Mouse (Mus musculus) stomach, embryonic 14.5 days (tissue): ENCODE measurements at regions not wholly inside any gene's neighbourhood (a gene's known extent, or its start where the extent isn't known, plus 50 kb on each side); places are given as distances from the start of the nearest gene placed in this dataset.
"Not testable (repeated sequence)": the region's sequence is repeated elsewhere in the genome, so short reads cannot be mapped to it uniquely, and the experiment has no call there.

Experiments used
- ATAC-seq: fragments of 200-750 bp; cut with Nextera tagmentation; 2 replicates; pipeline ENCODE4 v1.8.0; 2017; ENCODE audit warnings: low read depth, moderate TSS enrichment; ENCODE audit not compliant: insufficient number of reproducible peaks, insufficient read depth, low FRiP score
- H3K27ac ChIP-seq: fragments of 300-500 bp; sonication (generic); 2 replicates; pipeline ENCODE4 v1.5.1; 2014; ENCODE audit warnings: mild to moderate bottlenecking, low read length, moderate library complexity, mixed read lengths
- H3K27me3 ChIP-seq: fragments of 300-500 bp; sonication (generic); 2 replicates; pipeline ENCODE4 v1.6.1; 2014; ENCODE audit warnings: low read length, control low read depth, mixed read lengths; ENCODE audit not compliant: control insufficient read depth, insufficient read depth
- H3K36me3 ChIP-seq: fragments of 300-500 bp; sonication (generic); 2 replicates; pipeline ENCODE4 v1.6.1; 2014; ENCODE audit warnings: mild to moderate bottlenecking, control low read depth, low read length, moderate library complexity, mixed read lengths; ENCODE audit not compliant: control insufficient read depth, insufficient read depth
- H3K4me1 ChIP-seq: fragments of 300-500 bp; sonication (generic); 2 replicates; pipeline ENCODE4 v1.6.1; 2014; ENCODE audit warnings: low read length, control low read depth, mixed read lengths; ENCODE audit not compliant: control insufficient read depth, insufficient read depth
- H3K4me2 ChIP-seq: fragments of 300-500 bp; sonication (generic); replicated peaks from 2 replicates; pipeline ENCODE4 v1.6.1; 2014; ENCODE audit warnings: low read depth, low read length, control low read depth
- H3K4me3 ChIP-seq: fragments of 300-500 bp; sonication (generic); 2 replicates; pipeline ENCODE4 v1.5.1; 2014; ENCODE audit warnings: low read depth, low read length, control low read depth
- H3K9ac ChIP-seq: fragments of 300-500 bp; sonication (generic); replicated peaks from 2 replicates; pipeline ENCODE4 v1.6.1; 2014; ENCODE audit warnings: low read depth, mild to moderate bottlenecking, control low read depth, low read length, moderate library complexity, mixed read lengths
- H3K9me3 ChIP-seq: fragments of 300-500 bp; sonication (generic); 2 replicates; pipeline ENCODE4 v1.6.1; 2016; ENCODE audit warnings: low read depth, low read length, control low read depth; ENCODE audit not compliant: control insufficient read depth
- WGBS: fragments of 180-500 bp; shearing (Covaris S2); extraction: QIAGEN DNeasy Blood & Tissue Kit; methylation state at CpG from one replicate; pipeline ENCODE4 v1.1.7; 2014; 5-methylcytosine and 5-hydroxymethylcytosine counted together

- H3K27ac ChIP-seq, H3K4me2 ChIP-seq, ATAC-seq, H3K9ac ChIP-seq, H3K36me3 ChIP-seq, H3K4me3 ChIP-seq, H3K9me3 ChIP-seq, H3K27me3 ChIP-seq, H3K4me1 ChIP-seq: not testable (repeated sequence)
- 91% methylated on average over 12 of the region's 12 CpGs for WGBS
These were observed 147.1 kb upstream of the Map1b start for GRCm38 (mm10) chr13:99663422-99663821.

- Histone ChIP-seq H3K27ac (no peak overlapping the region), H3K9me3 (no peaks in the 10 kb centered on the region), H3K9ac (no peak overlapping the region), H3K27me3 (no peaks in the 10 kb centered on the region), H3K4me3 (no peak overlapping the region), H3K4me2 (no peak overlapping the region), H3K36me3 (no peaks in the 10 kb centered on the region), H3K4me1 (no peaks in the 10 kb centered on the region)
- WGBS, result 67% methylated on average over 6 of the region's 6 CpGs
- no peak for ATAC-seq
These were observed 131.4 kb upstream of the Map1b start for GRCm38 (mm10) chr13:99647661-99648204.

- Histone ChIP-seq H3K27ac (no peak overlapping the region), H3K4me3 (no peak overlapping the region), H3K36me3 (no peaks in the 10 kb centered on the region), H3K9me3 (no peaks in the 10 kb centered on the region), H3K4me2 (no peak overlapping the region), H3K27me3 (no peaks in the 10 kb centered on the region), H3K9ac (no peak overlapping the region), H3K4me1 (0 out of 2 replicates have a peak, but pooled peaks cover 3% of the 10 kb centered on the region)
- ATAC-seq, result no peak
- 85% methylated on average over 1 of the region's 1 CpGs for WGBS
These were observed 128.4 kb upstream of the Map1b start for GRCm38 (mm10) chr13:99644771-99645170.

- H3K9me3 ChIP-seq, result no peaks in the 10 kb centered on the region
- no peak overlapping the region for H3K27ac ChIP-seq
- H3K4me2 ChIP-seq, result no peak overlapping the region
- H3K4me3 ChIP-seq, result no peak overlapping the region
- H3K27me3 ChIP-seq, result no peaks in the 10 kb centered on the region
- 0 out of 2 replicates have a peak, but pooled peaks cover 3% of the 10 kb centered on the region for H3K4me1 ChIP-seq
- no peak overlapping the region for H3K9ac ChIP-seq
- ATAC-seq, result no peak
- no peaks in the 10 kb centered on the region for H3K36me3 ChIP-seq
- WGBS, result 50% methylated on average over 5 of the region's 5 CpGs
These were observed 126.5 kb upstream of the Map1b start for GRCm38 (mm10) chr13:99642811-99643210.

- 71% methylated on average over 5 of the region's 5 CpGs for WGBS
- Histone ChIP-seq H3K27me3 (no peaks in the 10 kb centered on the region), H3K9me3 (no peaks in the 10 kb centered on the region), H3K36me3 (no peaks in the 10 kb centered on the region), H3K9ac (no peak overlapping the region), H3K4me3 (no peak overlapping the region), H3K4me1 (0 out of 2 replicates have a peak, but pooled peaks cover 3% of the 10 kb centered on the region), H3K4me2 (no peak overlapping the region), H3K27ac (no peak overlapping the region)
- ATAC-seq, result no peak
These were observed 126.0 kb upstream of the Map1b start for GRCm38 (mm10) chr13:99642301-99642700.

- no peak overlapping the region for H3K4me2 ChIP-seq
- H3K27ac ChIP-seq, result no peak overlapping the region; the same call in 1 of the 2 replicates
- H3K4me3 ChIP-seq, result no peak overlapping the region
- WGBS, result 69% methylated on average over 22 of the region's 22 CpGs
- no peak overlapping the region for H3K9ac ChIP-seq
- H3K4me1 ChIP-seq, result 0 out of 2 replicates have a peak, but pooled peaks cover 3% of the 10 kb centered on the region
- no peaks in the 10 kb centered on the region for H3K36me3 ChIP-seq
- no peaks in the 10 kb centered on the region for H3K9me3 ChIP-seq
- no peaks in the 10 kb centered on the region for H3K27me3 ChIP-seq
- no peak for ATAC-seq
These were observed 125.2 kb upstream of the Map1b start for GRCm38 (mm10) chr13:99641386-99642165.

- no peaks in the 10 kb centered on the region for H3K36me3 ChIP-seq
- 65% methylated on average over 5 of the region's 5 CpGs for WGBS
- no peaks in the 10 kb centered on the region for H3K4me1 ChIP-seq
- no peak overlapping the region for H3K9ac ChIP-seq
- no peak for ATAC-seq
- no peak overlapping the region for H3K4me2 ChIP-seq
- no peak overlapping the region for H3K27ac ChIP-seq
- H3K9me3 ChIP-seq, result no peaks in the 10 kb centered on the region
- no peak overlapping the region for H3K4me3 ChIP-seq
- no peaks in the 10 kb centered on the region for H3K27me3 ChIP-seq
These were observed 116.4 kb upstream of the Map1b start for GRCm38 (mm10) chr13:99632706-99633105.

- H3K27ac ChIP-seq, result no peak overlapping the region
- no peaks in the 10 kb centered on the region for H3K27me3 ChIP-seq
- 88% methylated on average over 3 of the region's 3 CpGs for WGBS
- no peak overlapping the region for H3K4me2 ChIP-seq
- no peaks in the 10 kb centered on the region for H3K9me3 ChIP-seq
- H3K4me1 ChIP-seq, result no peaks in the 10 kb centered on the region
- H3K9ac ChIP-seq, result no peak overlapping the region
- no peaks in the 10 kb centered on the region for H3K36me3 ChIP-seq
- ATAC-seq, result no peak
- H3K4me3 ChIP-seq, result no peak overlapping the region
These were observed 114.5 kb upstream of the Map1b start for GRCm38 (mm10) chr13:99630800-99631199.
